Mouse (Mus musculus): ENCODE measurements around the gene Card11.

Card11 gene

GRCm38 (mm10) chr5:141000349-141000748 lies at the start of gene Card11:
Gene Card11 (minus strand): TSS chr5:141000582.
- DNase-seq, result no peak

DNA sequence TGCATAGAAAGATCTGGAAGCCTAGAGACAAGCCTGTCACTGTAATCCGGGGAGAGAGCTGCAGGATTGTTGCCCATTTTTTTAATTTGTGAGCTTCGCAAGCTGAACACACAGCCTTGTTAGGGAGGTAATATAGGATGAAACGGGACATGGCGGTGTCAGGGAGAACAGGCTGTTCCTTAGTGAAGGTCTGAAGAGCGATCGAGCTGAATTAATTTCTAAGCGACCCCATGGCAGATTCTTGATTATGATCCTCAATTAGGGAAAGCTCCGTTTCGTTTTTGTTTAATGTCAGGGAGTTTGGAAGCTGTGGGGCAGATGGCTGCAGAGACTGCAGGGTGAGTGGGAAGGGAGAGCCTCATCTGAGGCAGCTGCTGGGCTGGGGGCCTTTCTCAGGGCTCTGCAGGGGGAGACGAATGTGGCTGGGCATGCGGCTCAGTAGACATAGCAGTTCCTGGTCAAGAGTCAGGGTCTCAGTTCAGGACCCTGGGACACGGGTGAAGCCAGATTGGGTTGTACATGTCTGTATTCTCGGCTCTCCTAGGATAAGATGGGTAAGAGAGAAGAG lies 47.4 kb upstream of the Card11 start:
- DNase-seq, result no peak

DNA sequence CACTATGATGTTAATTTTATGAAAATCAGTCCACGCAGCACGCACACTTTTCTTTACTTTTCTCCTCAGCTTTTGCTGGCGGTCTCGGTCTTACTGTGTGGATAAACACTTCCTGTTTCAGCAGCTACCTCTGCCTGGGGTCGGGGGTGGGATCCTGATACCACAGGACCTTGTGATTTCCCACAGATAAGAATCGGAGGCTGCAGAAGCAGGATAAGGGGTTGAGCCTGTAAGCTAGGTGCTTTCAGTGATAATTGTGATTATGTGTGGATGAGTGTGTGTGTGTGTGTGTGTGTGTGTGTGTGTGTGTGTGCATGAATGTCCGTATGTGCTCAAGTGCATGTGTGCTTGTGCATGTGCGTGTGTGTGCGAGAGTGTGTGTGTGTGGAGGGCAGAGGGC lies 44.6 kb upstream of the Card11 start:
- no peak for DNase-seq

- peak; percentile 5 for DNase-seq
These were observed 43.5 kb upstream of the Card11 start for GRCm38 (mm10) chr5:141043654-141044447.

DNA sequence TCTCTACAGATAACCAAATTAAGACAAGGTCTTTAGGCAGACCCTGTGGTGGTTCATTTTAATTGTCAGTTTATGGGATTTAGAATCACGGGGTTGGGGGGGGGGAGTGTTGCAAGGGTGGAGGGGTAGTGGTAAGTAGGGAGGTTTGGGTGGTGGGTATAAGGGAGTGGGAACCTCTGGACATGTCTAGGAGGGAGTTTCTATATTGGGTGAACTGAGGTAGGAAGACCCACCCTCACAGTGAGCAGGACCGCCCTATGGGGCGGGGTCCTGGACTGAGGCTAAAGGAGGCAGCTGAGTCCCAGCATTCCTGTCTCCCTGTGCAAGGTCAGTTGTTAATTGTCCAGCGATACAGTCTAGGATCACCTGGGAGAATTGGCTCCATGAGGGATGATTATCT lies 42.0 kb upstream of the Card11 start:
- DNase-seq, result no peak

GRCm38 (mm10) chr5:141040846-141041245 lies 40.5 kb upstream of the Card11 start:
- no peak for DNase-seq

DNA sequence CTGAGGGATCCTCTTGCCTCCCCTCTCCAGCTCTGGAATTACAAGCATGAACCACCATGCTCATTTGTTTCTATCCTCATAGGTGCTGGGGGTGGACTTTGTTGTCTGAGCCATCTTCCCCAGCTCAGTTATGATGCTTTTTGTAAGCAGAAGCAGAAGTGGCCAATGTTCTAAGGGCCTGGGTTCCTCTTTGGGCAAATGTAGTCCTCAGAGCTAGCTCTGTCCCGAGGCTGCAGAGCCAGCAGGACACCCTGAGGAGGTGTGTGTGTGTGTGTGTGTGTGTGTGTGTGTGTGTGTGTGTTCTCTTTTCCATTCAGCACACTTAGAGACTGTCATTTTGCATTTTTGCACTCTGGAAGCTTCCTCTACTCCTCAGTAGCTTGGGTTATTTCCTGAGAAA lies 38.0 kb upstream of the Card11 start:
- DNase-seq, result no peak

- DNase-seq, result no peak
These were observed 35.0 kb upstream of the Card11 start for GRCm38 (mm10) chr5:141035346-141035745.

DNA sequence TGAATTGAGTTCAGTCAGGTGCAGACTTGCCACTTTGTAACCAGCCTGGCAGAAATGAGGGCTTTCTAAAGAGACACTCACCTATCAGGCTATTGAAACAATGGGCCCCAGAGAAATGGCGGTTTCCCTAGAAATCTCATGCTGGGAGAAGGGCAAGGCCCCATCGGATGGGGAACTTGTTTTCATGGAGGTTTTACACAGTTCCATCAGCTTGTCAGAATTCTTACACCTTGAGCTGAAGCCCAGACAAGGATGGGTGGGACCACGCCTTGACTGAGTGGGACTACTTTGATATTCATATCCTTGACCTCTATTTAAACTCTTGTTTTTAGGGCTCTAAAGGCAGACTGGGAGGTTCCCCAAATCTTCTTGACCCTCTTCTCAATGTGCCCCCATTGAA lies 33.9 kb upstream of the Card11 start:
- DNase-seq, result no peak

DNA sequence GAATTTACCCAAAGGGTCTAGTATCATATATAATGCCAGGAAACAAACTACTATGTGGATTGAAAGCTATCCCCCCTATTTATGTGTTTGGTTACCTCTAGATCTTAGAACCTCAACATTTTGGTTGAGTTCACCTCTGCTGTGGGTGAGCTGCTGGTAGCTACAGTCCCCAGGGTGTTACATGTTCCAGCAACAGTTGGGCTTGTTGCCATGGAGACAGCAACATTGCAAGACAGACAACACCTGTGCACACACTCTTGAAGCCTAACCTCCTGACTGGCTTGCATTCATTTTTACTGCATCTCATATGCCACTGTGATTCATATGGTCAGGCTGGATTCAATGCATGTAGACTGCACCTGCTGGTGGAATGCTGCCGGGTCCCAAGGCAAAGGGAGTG lies 32.6 kb upstream of the Card11 start:
- no peak for DNase-seq

GRCm38 (mm10) chr5:141029364-141029763 lies 29.0 kb upstream of the Card11 start:
- no peak for DNase-seq

- no peak for DNase-seq
These were observed 25.3 kb upstream of the Card11 start for GRCm38 (mm10) chr5:141025635-141026034.

DNA sequence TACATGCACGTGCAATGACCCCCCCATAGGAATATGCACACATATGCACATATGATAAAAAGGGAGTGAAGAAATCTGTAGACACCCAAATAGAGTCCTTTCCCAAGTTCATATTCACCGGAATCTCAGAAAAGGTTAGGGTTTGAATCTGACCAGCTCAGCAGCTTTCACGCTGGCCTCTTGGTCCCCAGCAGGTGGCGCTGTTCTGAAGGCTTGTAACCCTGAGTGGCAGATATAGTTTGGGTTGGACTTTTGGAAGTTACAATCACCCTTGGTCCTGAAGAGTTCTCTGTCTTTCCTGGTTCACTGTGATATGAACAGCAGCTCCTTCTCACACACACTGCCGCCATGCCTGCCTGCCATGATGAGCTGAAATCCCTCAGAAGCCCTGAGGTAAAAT lies 24.1 kb upstream of the Card11 start:
- peak; percentile 28 for DNase-seq

GRCm38 (mm10) chr5:141017927-141018700 lies 17.7 kb upstream of the Card11 start:
- DNase-seq, result no peak

GRCm38 (mm10) chr5:141016082-141016481 lies 15.7 kb upstream of the Card11 start:
- no peak for DNase-seq

DNA sequence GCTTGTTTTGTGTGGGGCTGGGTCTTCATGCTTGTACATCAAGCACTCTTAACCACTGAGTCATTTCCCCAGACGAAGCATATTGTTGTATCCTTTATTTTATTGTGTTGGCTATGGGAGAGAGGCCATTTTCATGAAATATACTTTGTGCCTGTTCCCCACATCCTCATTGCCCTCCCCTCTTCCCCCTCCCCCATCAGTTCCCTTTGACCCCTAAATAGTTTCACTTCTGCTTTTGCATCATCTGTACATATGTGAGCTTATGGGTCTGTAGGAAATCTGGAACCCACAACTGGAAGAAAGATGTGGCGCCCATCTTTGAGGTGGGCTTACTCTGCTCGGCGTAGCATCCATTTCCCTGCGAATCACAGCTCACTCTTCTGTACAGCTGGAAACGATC lies 13.8 kb upstream of the Card11 start:
- DNase-seq, result no peak

DNA sequence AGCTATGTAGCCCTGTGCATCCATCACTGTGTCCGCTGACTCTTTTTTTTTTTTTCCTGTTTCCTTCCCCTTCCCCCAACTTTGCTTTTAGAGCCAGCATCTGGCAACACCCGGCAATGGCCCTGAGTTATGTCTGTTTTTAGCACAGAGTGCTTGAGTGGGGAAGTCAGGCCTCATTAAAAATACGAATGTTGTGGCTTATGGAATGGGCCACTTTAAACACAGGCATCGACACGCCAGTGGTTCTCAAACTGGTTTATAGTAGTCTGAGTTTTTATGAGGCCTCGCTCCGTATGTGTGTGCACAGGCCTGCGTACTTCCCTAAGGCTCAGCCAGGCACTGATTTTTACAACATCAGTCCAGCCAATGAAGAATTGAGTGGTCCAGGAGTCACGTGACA lies 13.1 kb upstream of the Card11 start:
- no peak for DNase-seq

- DNase-seq, result peak; percentile 18
These were observed 5.1 kb upstream of the Card11 start for GRCm38 (mm10) chr5:141005491-141005890.

- DNase-seq, result no peak
These were observed 3.8 kb upstream of the Card11 start for GRCm38 (mm10) chr5:141004078-141004763.

DNA sequence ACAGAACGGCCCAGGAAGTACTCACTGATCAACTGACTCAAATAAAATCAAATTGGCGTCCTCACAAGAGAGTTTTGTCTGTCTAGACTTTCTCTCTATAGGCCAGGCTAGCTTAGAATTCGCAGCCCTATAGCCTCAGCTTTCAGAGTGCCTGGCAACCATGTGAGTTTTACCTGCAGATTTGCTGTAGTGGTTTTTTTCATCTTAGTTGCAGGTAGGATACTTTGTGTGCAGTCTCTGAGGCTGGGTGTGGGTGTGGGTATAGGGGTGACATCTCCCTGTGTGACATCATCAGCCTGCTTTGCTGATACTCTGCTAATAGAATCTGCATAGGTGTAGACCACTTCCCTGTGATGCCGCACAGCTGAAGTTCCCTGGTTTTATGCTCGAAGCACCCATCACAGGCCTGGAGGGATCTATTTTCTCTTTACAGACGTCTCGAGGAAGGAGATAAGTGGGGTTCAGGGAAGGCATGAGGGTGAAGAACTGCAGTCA lies 1.2 kb downstream of the Card11 start:
- no peak for DNase-seq

DNA sequence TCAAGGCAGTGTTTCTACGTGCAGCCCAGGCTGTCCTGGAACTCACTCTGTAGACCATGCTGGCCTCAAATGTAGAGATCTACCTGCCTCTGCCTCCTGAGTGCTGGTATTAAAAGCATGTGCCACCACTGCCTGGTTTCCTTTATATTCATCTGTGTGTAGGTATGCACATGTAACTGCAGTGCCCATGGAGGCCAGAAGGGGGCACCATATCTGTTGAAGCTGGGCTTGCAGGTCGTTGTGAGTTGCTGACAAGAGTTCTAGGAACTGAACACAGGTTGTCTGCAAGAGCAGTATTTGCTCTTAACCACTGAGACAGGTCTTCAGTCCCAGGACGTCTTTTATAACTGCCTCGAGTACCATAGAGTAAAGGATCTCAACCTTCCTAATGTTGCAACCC lies 2.6 kb downstream of the Card11 start:
- DNase-seq, result no peak

DNA sequence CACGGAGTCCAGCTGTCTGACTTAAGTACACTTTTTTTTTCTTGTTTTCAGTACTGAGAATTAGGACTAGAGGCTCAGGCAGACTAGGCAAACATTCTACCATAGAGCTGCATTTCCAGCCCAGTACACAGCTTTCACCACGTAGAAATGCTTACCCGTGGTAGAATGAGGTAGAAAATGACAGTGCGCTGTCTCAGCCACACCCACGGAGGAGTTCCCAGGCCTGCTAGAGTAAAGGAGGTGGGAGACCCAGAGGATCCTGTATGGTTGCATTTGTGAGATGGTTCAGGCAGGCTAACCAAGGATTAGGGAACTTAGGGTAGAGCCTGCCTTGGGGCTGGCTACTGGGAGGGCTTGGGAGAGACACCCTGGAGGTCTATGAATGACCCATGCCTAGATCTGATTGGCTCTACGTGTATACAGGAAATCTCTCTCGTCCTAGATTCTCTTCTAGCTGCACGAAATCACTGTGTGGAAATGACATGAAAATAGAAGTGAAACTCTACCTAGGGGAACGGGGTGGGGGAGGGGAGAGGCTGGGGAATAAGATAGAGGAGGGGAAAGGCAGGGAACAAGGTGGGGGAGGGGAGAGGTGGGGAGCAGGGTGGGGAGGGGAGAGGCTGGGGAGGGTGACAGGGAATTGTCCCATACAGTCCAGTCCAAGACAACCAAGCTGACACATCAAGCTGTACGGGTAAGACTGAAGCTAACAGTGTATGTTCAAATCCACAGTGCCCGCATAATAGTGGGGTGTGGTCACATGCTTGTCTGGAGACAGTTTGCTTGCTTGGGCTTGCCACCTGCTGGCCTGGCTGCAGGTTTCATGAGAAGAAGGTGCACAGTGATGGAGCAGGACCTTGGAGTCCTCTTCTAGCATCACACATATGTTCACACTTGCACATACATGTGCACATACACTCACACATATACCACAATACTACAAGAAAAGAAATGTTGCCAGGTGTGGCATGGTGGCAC lies 8.0 kb downstream of the Card11 start:
- DNase-seq, result no peak

Data from lung, postnatal 14 days (tissue).